Mouse (Mus musculus): ENCODE measurements around the gene Maml3.

Maml3 gene

GRCm38 (mm10) chr3:51912214-51912613, 192.7 kb downstream of the Maml3 start:
- DNase-seq (ENCODE audit: low spot score), result no peak

- no peak for DNase-seq (ENCODE audit: low spot score)
These were observed 196.4 kb downstream of the Maml3 start for GRCm38 (mm10) chr3:51908437-51908990.

GRCm38 (mm10) chr3:51907113-51907860, 197.6 kb downstream of the Maml3 start:
- DNase-seq (ENCODE audit: low spot score), result no peak

- DNase-seq (ENCODE audit: low spot score), result no peak
These were observed 199.0 kb downstream of the Maml3 start for GRCm38 (mm10) chr3:51905903-51906302.

- no peak for DNase-seq (ENCODE audit: low spot score)
These were observed 200.5 kb downstream of the Maml3 start for GRCm38 (mm10) chr3:51904357-51904855.

GRCm38 (mm10) chr3:51901151-51901550, 203.7 kb downstream of the Maml3 start:
- no peak for DNase-seq (ENCODE audit: low spot score)

GRCm38 (mm10) chr3:51894514-51894913, 210.4 kb downstream of the Maml3 start:
- DNase-seq (ENCODE audit: low spot score), result no peak

GRCm38 (mm10) chr3:51891562-51892119, 213.2 kb downstream of the Maml3 start:
- DNase-seq (ENCODE audit: low spot score), result no peak

- DNase-seq (ENCODE audit: low spot score), result no peak
These were observed 214.7 kb downstream of the Maml3 start for GRCm38 (mm10) chr3:51890181-51890580.

DNA sequence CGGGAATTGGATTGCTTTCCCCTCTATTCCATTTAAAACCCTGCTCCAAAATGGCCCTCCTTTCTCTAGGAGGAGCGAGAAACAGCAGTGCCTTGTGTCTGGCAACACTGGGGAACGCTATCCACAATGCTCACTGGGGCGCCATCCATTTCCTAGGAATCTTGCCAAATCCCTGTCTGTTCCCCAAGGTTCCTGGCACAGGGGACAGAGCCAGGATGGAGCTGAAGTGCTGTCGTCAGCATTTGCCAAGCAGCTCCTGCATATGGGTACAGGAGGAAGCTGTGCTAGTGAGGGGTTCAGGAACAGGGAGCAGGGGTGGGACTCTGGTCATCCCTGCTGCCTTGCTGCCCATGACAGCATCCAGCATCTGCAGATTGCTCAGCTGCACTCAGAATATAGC, 215.1 kb downstream of the Maml3 start:
- DNase-seq (ENCODE audit: low spot score), result no peak

- no peak for DNase-seq (ENCODE audit: low spot score)
These were observed 216.0 kb downstream of the Maml3 start for GRCm38 (mm10) chr3:51888662-51889433.

DNA sequence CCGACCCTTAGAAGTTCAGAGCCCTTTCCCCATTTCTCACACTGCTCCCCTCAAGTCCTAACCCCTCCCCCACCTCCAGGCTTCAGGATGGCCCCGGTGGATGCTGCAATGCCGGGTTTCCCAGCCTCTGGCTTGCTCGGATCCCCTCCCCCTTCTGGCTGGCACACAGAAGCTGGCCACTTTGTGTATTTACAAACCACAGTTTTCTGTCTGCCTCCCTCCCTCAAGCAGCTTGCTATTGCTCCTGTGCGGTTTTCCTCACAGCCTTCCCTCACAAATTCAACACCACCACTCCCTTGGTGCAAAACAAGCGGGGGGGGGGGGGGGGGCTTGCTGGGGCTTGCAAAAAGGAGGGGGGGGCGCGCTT, 216.6 kb downstream of the Maml3 start:
- DNase-seq (ENCODE audit: low spot score), result no peak

- DNase-seq (ENCODE audit: low spot score), result no peak
These were observed 219.0 kb downstream of the Maml3 start for GRCm38 (mm10) chr3:51885920-51886319.

- no peak for DNase-seq (ENCODE audit: low spot score)
These were observed 219.4 kb downstream of the Maml3 start for GRCm38 (mm10) chr3:51885487-51885886.

- no peak for DNase-seq (ENCODE audit: low spot score)
These were observed 222.9 kb downstream of the Maml3 start for GRCm38 (mm10) chr3:51881981-51882380.

- no peak for DNase-seq (ENCODE audit: low spot score)
These were observed 223.5 kb downstream of the Maml3 start for GRCm38 (mm10) chr3:51881393-51881792.

GRCm38 (mm10) chr3:51880506-51881036, 224.3 kb downstream of the Maml3 start:
- DNase-seq (ENCODE audit: low spot score), result no peak

DNA sequence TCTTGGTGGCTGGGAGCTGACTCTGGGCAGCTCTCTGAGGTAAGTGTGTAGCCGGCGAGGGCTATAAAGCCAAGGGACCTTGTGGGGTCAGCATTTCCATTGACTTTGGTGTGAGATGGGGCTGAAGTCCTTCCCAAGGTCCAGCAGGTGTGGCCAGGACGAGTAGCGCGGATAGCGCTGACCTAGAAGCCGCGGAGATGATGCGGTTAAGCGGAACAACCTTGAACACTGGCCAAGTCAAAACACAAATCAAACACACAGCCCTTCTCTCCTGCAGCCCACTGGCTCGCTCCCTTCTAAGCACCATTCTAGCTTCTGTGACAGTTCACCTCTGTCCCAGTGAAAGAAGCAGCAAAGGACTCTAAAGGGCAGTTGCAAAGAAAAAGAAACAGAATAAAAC, 225.7 kb downstream of the Maml3 start:
- no peak for DNase-seq (ENCODE audit: low spot score)

DNA sequence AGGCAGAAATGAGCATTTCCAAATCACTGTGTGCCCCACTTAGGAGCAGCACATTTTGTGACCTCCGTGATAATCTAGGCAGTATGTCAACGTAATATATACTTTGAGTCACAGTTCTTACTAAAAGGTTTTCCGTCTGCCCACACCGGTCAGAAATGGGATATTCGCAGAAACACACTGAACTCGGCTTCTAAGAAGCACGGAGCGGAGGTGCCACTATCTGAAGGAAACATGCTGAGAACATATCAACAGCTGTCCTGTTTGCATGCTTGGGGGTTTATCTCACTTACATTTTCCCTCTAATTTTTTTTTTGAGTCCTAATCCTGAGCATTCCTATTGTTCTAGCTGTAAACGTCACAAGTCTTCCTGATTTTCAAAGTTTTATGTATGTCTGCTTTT, 226.3 kb downstream of the Maml3 start:
- DNase-seq (ENCODE audit: low spot score), result no peak

GRCm38 (mm10) chr3:51876729-51877128, 228.1 kb downstream of the Maml3 start:
- DNase-seq (ENCODE audit: low spot score), result no peak

GRCm38 (mm10) chr3:51875629-51876028, 229.2 kb downstream of the Maml3 start:
- no peak for DNase-seq (ENCODE audit: low spot score)

- DNase-seq (ENCODE audit: low spot score), result no peak
These were observed 230.6 kb downstream of the Maml3 start for GRCm38 (mm10) chr3:51874252-51874651.

Measured in ovary, postnatal 10 days (tissue).